18 mouse cellular contexts compared by ENCODE assay signal in genomic region chr19:6675586-6675985, GRCm38 (mm10).
"Had no signal": no experiment of that assay in that cellular context is flagged by ENCODE, and none has a peak within 500 bp of the region (broad histone marks: within the 10 kb centered on the region; RNA-seq: fewer than 3 reads in every experiment).

No protein-coding gene starts in this region.

- H3K9ac ChIP-seq: kidney, embryonic 15.5 days; liver, embryonic 13.5 days; midbrain, embryonic 12.5 days; neural tube, embryonic 12.5 days; neural tube, embryonic 15.5 days; stomach, embryonic 15.5 days had no signal

- H3K4me2 ChIP-seq: kidney, embryonic 15.5 days; liver, embryonic 13.5 days; midbrain, embryonic 12.5 days; neural tube, embryonic 12.5 days; neural tube, embryonic 15.5 days; stomach, embryonic 15.5 days had no signal

- DNase-seq: kidney, adult 8-10 months; kidney, postnatal 10 days; kidney, postnatal 36 days; layer of hippocampus, postnatal 36 days; liver, embryonic 13.5 days; lung, adult 2 months; lung, postnatal 14 days; lung, postnatal 4 days; retina, postnatal 1 day; right cerebral cortex, postnatal 25 days; spleen, adult 18-20 months; thymus, postnatal 25 days had no signal

- H3K27me3 ChIP-seq: kidney, embryonic 15.5 days; liver, embryonic 13.5 days; neural tube, embryonic 12.5 days; neural tube, embryonic 15.5 days; stomach, embryonic 15.5 days had no signal

- H3K27ac ChIP-seq: kidney, embryonic 15.5 days; liver, embryonic 13.5 days; midbrain, embryonic 12.5 days; neural tube, embryonic 12.5 days; neural tube, embryonic 15.5 days; stomach, embryonic 15.5 days had no signal

- H3K36me3 ChIP-seq: kidney, embryonic 15.5 days; liver, embryonic 13.5 days; midbrain, embryonic 12.5 days; neural tube, embryonic 12.5 days; neural tube, embryonic 15.5 days; stomach, embryonic 15.5 days had no signal

- H3K4me1 ChIP-seq: kidney, embryonic 15.5 days; liver, embryonic 13.5 days; neural tube, embryonic 12.5 days; neural tube, embryonic 15.5 days; stomach, embryonic 15.5 days had no signal

- ATAC-seq: midbrain, embryonic 16.5 days had no signal

- H3K9me3 ChIP-seq: kidney, embryonic 15.5 days; liver, embryonic 13.5 days; midbrain, embryonic 12.5 days; neural tube, embryonic 12.5 days; neural tube, embryonic 15.5 days; stomach, embryonic 15.5 days had no signal

- H3K4me3 ChIP-seq: kidney, embryonic 15.5 days; liver, embryonic 13.5 days; midbrain, embryonic 12.5 days; neural tube, embryonic 12.5 days; neural tube, embryonic 15.5 days; stomach, embryonic 15.5 days had no signal
